Mouse (Mus musculus) adrenal gland (tissue): Measurements from ENCODE around the gene Gm26620.

Experiments used
- intact Hi-C: fragments of 180-260 bp; cut with DNase I; formaldehyde crosslinking; loops from one replicate; pipeline ENCODE4 v1.15.1; 2025

Gm26620 gene

DNA sequence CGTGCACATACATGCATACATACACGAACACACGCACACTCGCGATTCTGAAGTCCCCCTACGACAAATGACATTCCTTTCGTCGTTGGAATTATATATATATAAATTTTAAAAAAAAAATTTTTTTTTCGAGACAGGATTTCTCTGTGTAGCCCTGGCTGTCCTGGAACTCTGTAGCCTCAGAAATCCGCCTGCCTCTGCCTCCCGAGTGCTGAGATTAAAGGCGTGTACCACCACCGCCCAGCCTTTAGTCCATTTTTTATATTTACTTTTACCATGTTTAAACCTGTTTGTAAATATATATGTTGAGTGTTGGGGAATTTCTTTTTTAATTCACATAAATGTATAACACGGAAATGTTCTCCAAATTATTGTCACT is 16.0 kb upstream of the Gm26620 start:
- intact Hi-C loops = no loop called here

- intact Hi-C loops = no loop called here
Observed at GRCm38 (mm10) chr1:170871402-170871801, 13.5 kb upstream of the Gm26620 start.

GRCm38 (mm10) chr1:170871961-170872360 is 12.9 kb upstream of the Gm26620 start:
- intact Hi-C loops = no loop called here

- intact Hi-C loops = no loop called here
Observed at GRCm38 (mm10) chr1:170875676-170876075, 9.2 kb upstream of the Gm26620 start.

DNA sequence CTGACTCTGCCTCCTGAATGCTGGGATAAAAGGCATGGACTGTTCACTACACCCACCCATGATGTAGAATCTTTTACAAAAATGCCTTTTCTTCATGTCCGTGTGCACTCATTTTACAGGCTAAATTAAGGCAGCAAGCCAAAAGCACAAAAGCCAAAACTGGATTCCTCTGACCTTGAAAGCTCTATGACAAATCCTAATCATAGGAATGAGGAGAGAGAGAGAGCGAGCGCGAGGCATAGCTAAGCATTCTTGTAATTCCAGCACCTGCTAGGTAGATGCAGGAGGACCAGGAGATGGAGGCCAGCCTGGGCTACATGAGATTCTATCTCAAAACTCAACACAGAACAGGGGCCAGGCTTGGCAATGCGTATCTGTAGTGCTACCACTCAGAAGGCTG is 8.0 kb upstream of the Gm26620 start:
- intact Hi-C loops = no loop called here

GRCm38 (mm10) chr1:170882915-170883485 is 1.9 kb upstream of the Gm26620 start:
- intact Hi-C loops = no loop called here

DNA sequence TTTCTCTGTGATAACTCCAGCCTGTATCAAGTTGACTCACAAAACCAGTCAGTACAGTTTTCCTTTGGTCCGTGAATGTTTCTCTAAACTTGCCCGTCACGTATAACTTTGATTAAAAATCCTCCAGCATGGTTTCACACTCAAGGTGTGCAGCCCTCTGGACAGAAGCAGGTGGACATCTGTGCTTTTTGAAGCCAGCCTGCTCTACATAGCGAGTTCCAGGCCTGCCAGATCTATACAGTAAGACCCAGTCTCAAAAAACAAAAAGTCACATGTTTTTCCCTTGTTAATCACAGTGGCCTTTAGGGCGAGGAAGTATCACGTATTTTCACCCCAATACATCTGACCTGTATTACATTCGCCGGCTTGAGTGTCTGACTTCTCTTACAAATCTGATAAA is 475 bp upstream of the Gm26620 start:
- intact Hi-C loops = no loop called here

GRCm38 (mm10) chr1:170886044-170886458 is 1.2 kb downstream of the Gm26620 start:
- intact Hi-C loops = no loop called here

DNA sequence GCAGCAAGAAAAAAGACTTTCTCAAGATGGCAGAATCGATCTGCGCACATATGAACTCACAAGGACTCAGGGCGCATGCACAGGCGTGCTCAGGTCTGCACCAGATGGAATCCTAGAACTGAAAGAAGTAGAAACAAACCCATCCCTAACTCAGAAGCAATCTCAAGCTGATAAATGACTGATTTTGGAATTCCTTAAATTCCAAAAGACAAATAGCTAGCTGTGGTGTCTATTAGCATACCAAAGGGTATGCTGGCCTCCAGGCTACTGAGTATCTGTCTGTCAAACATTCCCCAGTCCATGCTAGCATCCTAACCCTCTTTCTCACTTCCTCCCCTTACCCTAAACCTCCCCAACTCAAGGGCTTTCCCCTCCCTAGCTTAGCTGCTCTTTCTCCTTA is 4.4 kb downstream of the Gm26620 start:
- intact Hi-C loops = no loop called here

DNA sequence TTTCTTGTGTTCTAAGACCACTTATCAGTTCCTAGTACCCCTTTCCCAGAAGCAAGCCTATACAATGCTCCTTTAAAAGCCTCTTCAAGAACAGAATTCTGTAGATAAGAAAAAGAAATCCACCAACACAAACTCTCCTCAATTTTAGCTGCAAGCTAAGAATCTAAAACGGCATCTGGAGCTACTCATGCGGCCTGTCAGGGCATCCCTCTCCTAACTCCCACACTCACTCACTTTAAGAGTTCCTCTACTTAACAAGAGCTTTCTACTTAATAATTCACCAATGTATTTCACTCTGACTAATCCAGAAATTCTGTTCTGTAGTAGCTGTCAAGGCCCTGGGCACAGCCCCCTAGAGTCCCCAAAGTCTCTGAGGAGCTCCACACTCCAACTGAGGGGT is 6.8 kb downstream of the Gm26620 start:
- intact Hi-C loops = no loop called here

- intact Hi-C loops = no loop called here
Observed at GRCm38 (mm10) chr1:170892279-170892678, 7.4 kb downstream of the Gm26620 start.

DNA sequence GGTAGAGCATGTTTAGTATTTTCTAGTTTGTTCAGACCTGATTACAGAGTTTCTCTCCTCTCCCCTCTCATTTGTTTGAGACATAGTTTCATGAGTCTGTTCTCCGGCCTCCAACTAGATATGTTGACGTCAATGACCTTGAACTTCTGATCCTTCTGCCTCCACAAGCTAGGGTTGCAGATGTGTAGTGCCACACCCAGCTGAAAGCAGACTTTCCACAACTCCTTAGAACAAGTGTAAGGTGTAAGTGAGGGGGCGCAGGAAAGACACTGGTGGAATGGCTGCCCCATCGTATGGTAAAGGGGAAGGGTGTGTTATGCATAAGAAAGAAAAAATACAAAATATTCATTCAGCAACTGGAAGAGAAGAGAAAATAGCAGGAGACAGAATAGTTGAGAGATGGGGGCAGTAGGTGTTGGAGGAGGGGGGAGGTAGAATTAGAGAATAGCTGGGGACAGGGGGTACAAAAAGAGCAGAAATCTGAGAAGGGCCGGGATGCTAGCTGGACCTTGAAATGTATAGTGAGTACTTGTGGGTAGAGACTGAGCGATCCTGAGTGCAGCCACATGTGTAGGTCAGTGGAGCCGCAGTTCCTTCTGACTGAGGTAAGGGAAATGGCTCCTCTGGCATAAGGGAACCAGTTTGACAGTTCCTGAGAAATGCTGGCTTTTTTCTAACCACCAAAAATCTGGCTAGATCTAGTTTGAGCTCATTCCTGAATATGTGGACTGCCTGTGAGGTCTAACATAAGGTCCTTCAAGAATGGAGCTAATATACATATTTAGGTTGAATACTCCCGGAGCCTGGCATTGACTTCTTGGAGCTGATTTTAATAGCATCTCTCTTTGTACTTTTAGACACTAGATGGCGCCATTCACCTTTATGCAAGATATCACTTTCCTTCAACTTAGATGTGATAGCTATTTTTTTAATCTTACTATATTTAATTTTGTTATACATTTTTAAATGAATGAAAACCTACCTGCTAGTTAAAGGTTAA is 10.0 kb downstream of the Gm26620 start:
- intact Hi-C loops = no loop called here

DNA sequence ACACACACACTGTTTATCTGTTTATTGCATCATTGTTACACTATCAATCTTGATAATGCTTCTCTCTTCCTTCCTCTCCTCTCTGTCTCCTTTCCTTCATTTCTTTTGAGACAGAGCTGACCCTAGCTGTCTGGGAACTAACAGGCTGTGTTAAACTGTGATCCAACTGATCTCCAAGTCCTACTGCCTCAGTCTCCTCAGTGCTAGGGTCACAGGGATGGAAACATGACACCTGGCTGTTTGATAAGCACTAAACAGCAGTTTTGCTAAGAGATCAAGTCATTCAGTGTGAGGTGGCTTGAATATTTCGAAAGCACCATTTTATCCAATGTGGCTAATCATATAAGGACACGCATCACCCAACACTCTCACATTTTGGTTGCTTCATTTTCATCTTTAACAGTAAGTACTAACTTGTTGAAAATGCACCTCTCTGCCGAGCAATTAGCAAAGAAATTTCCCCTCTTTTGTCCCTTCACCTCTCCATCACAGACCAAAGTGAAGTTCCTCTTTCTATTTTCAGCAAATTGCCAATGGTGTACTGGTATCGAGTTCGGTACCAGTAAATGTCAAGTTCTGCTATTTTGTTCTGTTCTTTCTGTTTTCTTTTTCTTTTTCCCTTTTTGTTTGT is 11.9 kb downstream of the Gm26620 start:
- intact Hi-C loops = no loop called here

DNA sequence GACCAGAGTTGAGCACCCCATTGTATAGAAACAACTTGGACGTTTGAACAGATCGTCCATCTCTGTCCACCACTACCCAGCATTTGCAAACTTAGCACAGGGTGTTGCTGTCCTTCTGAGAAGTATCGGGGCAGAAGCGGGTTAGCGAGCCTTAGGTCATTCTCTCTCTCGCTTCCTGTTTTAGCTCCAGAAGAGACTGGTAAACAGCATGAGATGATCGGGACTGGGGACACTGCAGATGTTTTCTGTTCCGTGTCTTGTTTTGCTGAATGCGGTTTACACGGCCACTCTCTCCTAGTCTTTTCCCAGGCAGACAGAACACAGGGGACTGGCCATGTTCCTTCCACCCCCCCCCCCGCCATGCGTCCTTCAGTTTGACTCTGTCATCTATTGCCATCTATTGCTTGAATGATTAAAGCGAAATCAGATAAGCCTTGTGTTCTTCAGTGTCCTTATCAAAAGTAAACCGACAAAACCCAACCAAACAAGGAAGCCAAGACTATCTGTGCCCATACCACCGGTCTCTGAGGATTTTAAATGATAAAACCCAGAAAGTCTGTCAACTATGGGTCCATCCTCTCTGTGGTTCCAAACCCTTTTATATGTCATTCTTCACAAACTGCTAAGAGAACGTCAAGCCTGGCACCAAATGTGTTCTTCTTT is 13.7 kb downstream of the Gm26620 start:
- intact Hi-C loops = no loop called here

DNA sequence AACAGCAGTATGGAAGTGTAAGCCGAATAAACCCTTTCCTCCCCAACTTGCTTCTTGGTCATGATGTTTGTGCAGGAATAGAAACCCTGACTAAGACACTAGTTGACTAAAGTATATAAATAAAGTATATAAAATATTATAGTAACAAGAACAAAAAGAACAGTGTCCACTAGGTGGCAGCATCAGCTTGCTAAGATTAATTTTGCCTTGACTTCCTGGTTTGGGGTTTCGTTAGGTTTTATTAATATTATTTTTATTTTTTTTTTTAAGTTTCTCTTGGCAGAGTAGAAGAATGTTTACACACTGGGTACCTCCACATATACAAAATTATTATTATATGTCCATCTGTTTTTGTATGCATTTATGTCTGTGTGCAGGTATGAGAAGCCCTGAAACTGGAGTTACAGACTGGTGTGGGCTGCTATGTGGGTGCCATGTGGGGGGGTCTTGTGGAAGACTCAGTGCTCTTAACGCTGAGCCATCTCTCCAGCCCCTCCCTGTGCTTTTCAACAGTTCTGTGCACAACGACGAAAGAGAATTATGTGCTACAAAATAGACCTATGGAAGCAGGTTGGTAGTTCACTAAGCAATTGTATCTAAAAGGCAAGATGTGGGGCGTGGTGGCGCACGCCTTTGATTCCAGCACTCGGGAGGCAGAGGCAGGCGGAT is 16.1 kb downstream of the Gm26620 start:
- intact Hi-C loops = loop anchor here (1.0 to 10.0 kb wide), 2 partner anchors 95 to 194 kb away; no protein-coding TSS in a partner anchor

- intact Hi-C loops = loop anchor here (10.0 kb wide), 1 partner anchor 193 kb away; no protein-coding TSS in a partner anchor
Observed at GRCm38 (mm10) chr1:170901536-170902238, 16.8 kb downstream of the Gm26620 start.

DNA sequence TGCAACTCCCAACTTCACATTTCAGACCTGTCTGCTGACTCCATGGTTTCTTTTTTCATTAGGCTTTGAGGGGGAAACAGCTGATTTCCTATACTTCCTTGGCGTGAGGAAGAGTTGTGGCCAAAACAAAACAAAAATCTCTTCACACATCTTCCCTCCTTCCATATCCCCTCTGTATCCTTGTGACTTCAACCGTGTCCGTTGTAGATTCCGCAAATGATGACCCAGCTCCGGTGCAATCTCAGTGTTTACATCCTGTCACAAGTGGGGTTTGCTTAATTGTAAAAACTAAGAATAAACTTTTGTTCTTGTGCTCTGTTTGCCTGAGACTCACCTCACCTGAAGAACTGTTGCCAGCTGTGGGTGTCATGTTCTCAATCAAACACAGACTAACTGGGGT is 18.6 kb downstream of the Gm26620 start:
- intact Hi-C loops = loop anchor here (10.0 kb wide), 1 partner anchor 191 kb away; no protein-coding TSS in a partner anchor

DNA sequence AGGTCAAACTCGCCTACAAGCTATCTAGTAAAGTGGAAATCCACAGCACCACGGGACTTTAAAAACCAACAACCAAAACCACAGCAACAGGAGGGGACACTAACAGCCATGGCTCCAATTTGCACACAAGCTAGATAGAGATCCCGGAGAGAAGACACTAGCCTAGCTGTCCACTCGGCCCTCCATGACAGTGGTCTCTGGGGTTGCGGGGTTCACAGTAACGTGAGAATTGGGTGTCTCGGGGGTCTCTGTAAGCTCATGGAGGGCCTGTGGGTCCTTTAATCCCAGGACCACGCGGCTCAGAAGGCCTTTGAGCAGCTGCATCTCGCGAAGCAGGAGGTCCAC is 22.2 kb downstream of the Gm26620 start:
- intact Hi-C loops = loop anchor here (10.0 kb wide), 1 partner anchor 188 kb away; no protein-coding TSS in a partner anchor

DNA sequence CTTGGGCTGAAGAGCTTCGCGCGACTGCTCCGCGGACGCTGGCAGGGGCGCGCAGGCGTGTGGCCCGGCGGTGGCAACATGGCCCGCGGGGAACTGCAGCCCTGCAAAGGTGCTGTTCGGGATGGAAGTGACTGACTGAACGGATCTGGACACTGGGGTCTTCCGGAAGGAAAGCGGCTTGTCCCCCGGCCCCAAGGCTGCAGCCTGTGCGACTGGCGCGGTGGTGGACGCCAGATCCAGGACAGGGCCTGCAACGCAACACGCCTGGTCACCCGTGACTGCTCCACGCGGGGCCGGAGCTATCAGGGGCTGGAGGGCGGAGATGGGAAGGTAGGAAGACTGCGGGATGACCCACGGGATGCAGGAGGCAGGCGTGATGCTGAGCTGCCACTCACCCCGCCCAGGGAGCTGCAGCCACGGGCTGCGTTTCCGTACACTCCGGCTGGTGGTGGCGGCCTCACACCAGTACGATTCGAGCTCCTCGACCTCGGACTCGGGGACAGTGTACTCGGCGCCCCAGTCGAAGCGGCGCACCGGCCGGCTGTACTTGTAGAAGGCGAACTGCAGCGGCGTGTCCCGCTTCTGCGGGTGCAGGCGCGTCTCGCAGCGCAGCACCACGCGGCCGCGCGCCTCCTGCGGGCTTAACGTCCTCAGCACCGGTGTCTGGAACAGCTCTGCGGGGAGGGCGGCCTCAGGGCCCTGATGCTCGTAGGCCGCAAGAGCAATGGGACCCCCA is 22.8 kb downstream of the Gm26620 start:
- intact Hi-C loops = loop anchor here (10.0 kb wide), 1 partner anchor 187 kb away; no protein-coding TSS in a partner anchor
